Mouse (Mus musculus): ENCODE data around the gene Jag1. TPM values are rescaled to one million over a fixed set of nuclear protein-coding genes. Genes with fewer than 3 reads are reported as not detected.
A peak's percentile ranks its signal among the peaks of the same experiment; 100 is the strongest.

The Jag1 gene
- polyA plus RNA-seq, 2 experiments, result 17.0 to 32.9 TPM

- Histone ChIP-seq H3K4me3 (replicated peaks; ENCODE audit: low read length) (no peak overlapping the region), H3K27me3 (ENCODE audit: control insufficient read depth, insufficient read depth, low read length) (no peaks in the 10 kb centered on the region), H3K4me1 (ENCODE audit: control insufficient read depth, insufficient read depth, low read length) (peaks cover 25% of the 10 kb centered on the region; the same call in 1 of the 2 replicates), H3K9ac (ENCODE audit: low read depth, low read length, severe bottlenecking) (no peak overlapping the region), H3K9me3 (ENCODE audit: control insufficient read depth, low read length) (no peaks in the 10 kb centered on the region), H3K4me2 (replicated peaks; ENCODE audit: low read depth, low read length, severe bottlenecking) (no peak overlapping the region), H3K36me3 (ENCODE audit: control insufficient read depth, insufficient read depth, low read length) (peaks cover 85% of the 10 kb centered on the region), H3K27ac (replicated peaks; ENCODE audit: low read depth, low read length) (no peak overlapping the region)
- DNase-seq (ENCODE audit: low spot score) (no peak), ATAC-seq (ENCODE audit: low FRiP score, low read depth) (no peak)
- WGBS, result 48% methylated on average over 10 of the region's 10 CpGs
- TF ChIP-seq POLR2A (IDR thresholded peaks at IDR 0.05; ENCODE audit: borderline replicate concordance, extremely low read depth, insufficient read depth, insufficient read length), result no peak
Observed at GRCm38 (mm10) chr2:137092523-137093297, 23.7 kb downstream of the Jag1 start.

DNA sequence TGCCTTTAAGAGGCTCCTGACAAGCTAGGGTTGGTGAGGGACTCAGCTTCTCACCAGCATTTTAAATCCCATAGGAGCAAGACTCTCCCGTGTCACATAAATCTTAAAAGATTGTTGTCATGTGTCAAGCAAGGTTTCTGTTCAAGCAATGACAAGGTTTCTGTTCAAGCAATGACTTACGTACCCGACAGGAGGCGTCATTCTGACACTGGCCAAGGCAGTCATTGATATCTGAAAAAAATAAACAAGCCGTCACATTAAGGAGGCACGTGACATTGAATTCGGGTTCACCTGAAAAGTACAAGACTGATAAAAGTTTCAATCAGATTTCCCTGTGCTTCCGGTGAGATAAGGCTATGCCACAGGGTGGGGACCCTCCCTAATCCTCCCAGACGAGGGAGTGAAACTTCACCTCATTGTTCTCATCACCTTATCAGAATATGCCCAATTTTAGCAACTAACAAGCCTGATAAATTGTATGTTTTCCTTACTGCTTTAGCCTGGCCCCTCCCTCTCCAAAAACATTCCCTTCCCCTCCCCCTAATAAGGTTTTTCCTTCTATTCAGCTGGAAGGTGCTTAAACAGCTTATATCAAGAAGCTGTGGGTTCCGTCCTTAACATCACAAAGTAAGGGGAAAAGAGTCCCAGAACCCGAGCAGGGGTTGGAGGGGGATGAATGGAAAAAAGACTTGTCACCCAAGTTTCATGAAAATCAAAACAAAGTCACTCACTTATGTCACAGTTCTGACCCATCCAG, 24.5 kb downstream of the Jag1 start:
- no peak for TF ChIP-seq POLR2A (IDR thresholded peaks at IDR 0.05; ENCODE audit: borderline replicate concordance, extremely low read depth, insufficient read depth, insufficient read length)
- Histone ChIP-seq H3K4me1 (ENCODE audit: control insufficient read depth, insufficient read depth, low read length) (peaks cover 23% of the 10 kb centered on the region; the same call in 1 of the 2 replicates), H3K4me2 (replicated peaks; ENCODE audit: low read depth, low read length, severe bottlenecking) (no peak overlapping the region), H3K9ac (ENCODE audit: low read depth, low read length, severe bottlenecking) (no peak overlapping the region), H3K27ac (replicated peaks; ENCODE audit: low read depth, low read length) (no peak overlapping the region), H3K27me3 (ENCODE audit: control insufficient read depth, insufficient read depth, low read length) (no peaks in the 10 kb centered on the region), H3K9me3 (ENCODE audit: control insufficient read depth, low read length) (no peaks in the 10 kb centered on the region), H3K36me3 (ENCODE audit: control insufficient read depth, insufficient read depth, low read length) (peaks cover 88% of the 10 kb centered on the region), H3K4me3 (replicated peaks; ENCODE audit: low read length) (no peak overlapping the region)
- DNase-seq (ENCODE audit: low spot score), result no peak
- no peak for ATAC-seq (ENCODE audit: low FRiP score, low read depth)
- 78% methylated on average over 11 of the region's 11 CpGs for WGBS

GRCm38 (mm10) chr2:137087705-137088104, 28.7 kb downstream of the Jag1 start:
- Histone ChIP-seq H3K27me3 (ENCODE audit: control insufficient read depth, insufficient read depth, low read length) (no peaks in the 10 kb centered on the region), H3K9ac (ENCODE audit: low read depth, low read length, severe bottlenecking) (no peak overlapping the region), H3K4me3 (replicated peaks; ENCODE audit: low read length) (no peak overlapping the region), H3K27ac (replicated peaks; ENCODE audit: low read depth, low read length) (no peak overlapping the region), H3K4me1 (ENCODE audit: control insufficient read depth, insufficient read depth, low read length) (0 out of 2 replicates have a peak, but pooled peaks cover 9% of the 10 kb centered on the region), H3K9me3 (ENCODE audit: control insufficient read depth, low read length) (no peaks in the 10 kb centered on the region), H3K36me3 (ENCODE audit: control insufficient read depth, insufficient read depth, low read length) (peaks cover 84% of the 10 kb centered on the region), H3K4me2 (replicated peaks; ENCODE audit: low read depth, low read length, severe bottlenecking) (no peak overlapping the region)
- DNase-seq (ENCODE audit: low spot score), result no peak
- TF ChIP-seq POLR2A (IDR thresholded peaks at IDR 0.05; ENCODE audit: borderline replicate concordance, extremely low read depth, insufficient read depth, insufficient read length), result no peak
- peak; percentile 45; the same call in 1 of the 2 replicates for ATAC-seq (ENCODE audit: low FRiP score, low read depth)
- 14% methylated on average over 6 of the region's 6 CpGs for WGBS

GRCm38 (mm10) chr2:137086621-137087395, 29.6 kb downstream of the Jag1 start:
- Histone ChIP-seq H3K36me3 (ENCODE audit: control insufficient read depth, insufficient read depth, low read length) (peaks cover 79% of the 10 kb centered on the region), H3K4me1 (ENCODE audit: control insufficient read depth, insufficient read depth, low read length) (0 out of 2 replicates have a peak, but pooled peaks cover 9% of the 10 kb centered on the region), H3K4me3 (replicated peaks; ENCODE audit: low read length) (no peak overlapping the region), H3K4me2 (replicated peaks; ENCODE audit: low read depth, low read length, severe bottlenecking) (no peak overlapping the region), H3K27ac (replicated peaks; ENCODE audit: low read depth, low read length) (no peak overlapping the region), H3K9ac (ENCODE audit: low read depth, low read length, severe bottlenecking) (no peak overlapping the region), H3K9me3 (ENCODE audit: control insufficient read depth, low read length) (no peaks in the 10 kb centered on the region), H3K27me3 (ENCODE audit: control insufficient read depth, insufficient read depth, low read length) (no peaks in the 10 kb centered on the region)
- no peak for DNase-seq (ENCODE audit: low spot score)
- TF ChIP-seq POLR2A (IDR thresholded peaks at IDR 0.05; ENCODE audit: borderline replicate concordance, extremely low read depth, insufficient read depth, insufficient read length), result no peak
- ATAC-seq (ENCODE audit: low FRiP score, low read depth), result no peak
- 64% methylated on average over 14 of the region's 14 CpGs for WGBS

DNA sequence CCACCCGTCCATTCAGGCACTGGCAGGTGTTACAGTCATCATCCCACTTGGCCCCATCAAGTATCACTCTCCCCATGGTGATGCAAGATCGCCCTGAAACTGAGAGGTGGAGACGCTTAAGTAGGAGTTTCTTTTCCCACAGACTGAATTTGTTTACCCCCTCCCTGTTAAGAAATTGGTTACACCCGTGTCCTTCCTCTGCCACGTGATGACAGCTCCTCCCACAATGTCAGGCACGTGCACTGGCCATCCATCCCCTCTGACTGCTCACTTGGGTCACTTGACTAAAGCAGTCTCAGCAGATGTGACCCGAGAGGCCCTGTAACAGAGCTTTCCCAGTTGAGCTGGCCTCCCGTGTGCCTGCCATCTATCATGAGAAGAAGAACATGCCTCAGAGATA, 31.2 kb downstream of the Jag1 start:
- no peak overlapping the region for H3K27ac ChIP-seq (replicated peaks; ENCODE audit: low read depth, low read length)
- peaks cover 18% of the 10 kb centered on the region for H3K4me1 ChIP-seq (ENCODE audit: control insufficient read depth, insufficient read depth, low read length)
- 74% methylated on average over 8 of the region's 8 CpGs for WGBS
- no peak for DNase-seq (ENCODE audit: low spot score)
- H3K9me3 ChIP-seq (ENCODE audit: control insufficient read depth, low read length), result no peaks in the 10 kb centered on the region
- peaks cover 63% of the 10 kb centered on the region for H3K36me3 ChIP-seq (ENCODE audit: control insufficient read depth, insufficient read depth, low read length)
- no peaks in the 10 kb centered on the region for H3K27me3 ChIP-seq (ENCODE audit: control insufficient read depth, insufficient read depth, low read length)
- H3K9ac ChIP-seq (ENCODE audit: low read depth, low read length, severe bottlenecking), result no peak overlapping the region
- H3K4me3 ChIP-seq (replicated peaks; ENCODE audit: low read length), result no peak overlapping the region
- ATAC-seq (ENCODE audit: low FRiP score, low read depth), result no peak
- TF ChIP-seq POLR2A (IDR thresholded peaks at IDR 0.05; ENCODE audit: borderline replicate concordance, extremely low read depth, insufficient read depth, insufficient read length), result no peak
- no peak overlapping the region for H3K4me2 ChIP-seq (replicated peaks; ENCODE audit: low read depth, low read length, severe bottlenecking)
